Mouse (Mus musculus): ENCODE results near the gene Dnaaf3. TPM values are rescaled to one million over a fixed set of nuclear protein-coding genes. Genes with fewer than 3 reads are reported as not detected.
A peak's percentile ranks its signal among the peaks of the same experiment; 100 is the strongest.
"Not testable (repeated sequence)": the region's sequence is repeated elsewhere in the genome, so short reads cannot be mapped to it uniquely, and the experiment has no call there.

Gene Dnaaf3
- total RNA-seq (2021) (under 1 TPM; 0.66 to 0.98 TPM), polyA plus RNA-seq (2012; rRNA removed) (2.7 and 3.0 TPM in 2 replicates)
- long read RNA-seq: 0 reads

- peak; percentile 83 for DNase-seq
Observed at GRCm38 (mm10) chr7:4532005-4532729, at the start of gene Dnaaf3. TSS of gene Dnaaf3 (minus strand) at chr7:4532453.

GRCm38 (mm10) chr7:4581481-4581880 is 49.2 kb upstream of the Dnaaf3 start:
- not testable (repeated sequence) for DNase-seq

- DNase-seq: not testable (repeated sequence)
Observed at GRCm38 (mm10) chr7:4572361-4572760, 40.1 kb upstream of the Dnaaf3 start.

GRCm38 (mm10) chr7:4562660-4563059 is 30.4 kb upstream of the Dnaaf3 start:
- no peak for DNase-seq

- no peak for DNase-seq
Observed at GRCm38 (mm10) chr7:4557167-4557560, 24.9 kb upstream of the Dnaaf3 start.

GRCm38 (mm10) chr7:4556256-4557166 is 24.3 kb upstream of the Dnaaf3 start:
- DNase-seq: peak; percentile 64

GRCm38 (mm10) chr7:4547221-4547641 is 15.0 kb upstream of the Dnaaf3 start, which contains the start of gene Syt5:
TSS of gene Syt5 (minus strand) at chr7:4547541.
- DNase-seq: no peak

GRCm38 (mm10) chr7:4546591-4547131 is 14.4 kb upstream of the Dnaaf3 start:
- DNase-seq: peak; percentile 79

- no peak for DNase-seq
Observed at GRCm38 (mm10) chr7:4546050-4546449, 13.8 kb upstream of the Dnaaf3 start.

GRCm38 (mm10) chr7:4542013-4542412 is 9.8 kb upstream of the Dnaaf3 start:
- no peak for DNase-seq

GRCm38 (mm10) chr7:4541344-4541743 is 9.1 kb upstream of the Dnaaf3 start:
- DNase-seq: no peak

GRCm38 (mm10) chr7:4539019-4539418 is 6.8 kb upstream of the Dnaaf3 start:
- no peak for DNase-seq

GRCm38 (mm10) chr7:4537181-4537580 is 4.9 kb upstream of the Dnaaf3 start:
- no peak for DNase-seq

- DNase-seq: no peak
Observed at GRCm38 (mm10) chr7:4536369-4536768, 4.1 kb upstream of the Dnaaf3 start.

- not testable (repeated sequence) for DNase-seq
Observed at GRCm38 (mm10) chr7:4530166-4530565, 2.1 kb downstream of the Dnaaf3 start.

GRCm38 (mm10) chr7:4527302-4527689 is 5.0 kb downstream of the Dnaaf3 start:
- no peak for DNase-seq

- DNase-seq: peak; percentile 70
Observed at GRCm38 (mm10) chr7:4526341-4527301, 5.6 kb downstream of the Dnaaf3 start.

GRCm38 (mm10) chr7:4524212-4524922 is 7.9 kb downstream of the Dnaaf3 start, which contains the start of gene Tnni3:
TSS of gene Tnni3 (minus strand) at chr7:4524229.
- DNase-seq: peak; percentile 24

GRCm38 (mm10) chr7:4523205-4524130 is 8.8 kb downstream of the Dnaaf3 start:
- DNase-seq: no peak

All from adrenal gland, adult 2 months (tissue).